Mouse (Mus musculus): ENCODE measurements around the gene Fam171a2.
"Not testable (repeated sequence)": the region's sequence is repeated elsewhere in the genome, so short reads cannot be mapped to it uniquely, and the experiment has no call there.

GRCm38 (mm10) chr11:102389436-102389835, 58.0 kb downstream of the Fam171a2 start:
- TF ChIP-seq POLR2A (IDR thresholded peaks at IDR 0.05; ENCODE audit: low read depth, low read length); CTCF (IDR thresholded peaks at IDR 0.05; ENCODE audit: extremely low read depth, insufficient read length, insufficient replicate concordance, low read depth, low read length): not testable (repeated sequence)

All from small intestine, adult 2 months (tissue).